Mouse (Mus musculus): Measurements from ENCODE around the gene Ankrd11. TPM values are rescaled to one million over a fixed set of nuclear protein-coding genes. Genes with fewer than 3 reads are reported as not detected.

Ankrd11 gene
- polyA plus RNA-seq, 1 experiment from 2014 or later: 46.2 TPM

Other genes with a start within 250 kb of the Ankrd11 start
- 1.5 and 2.6 TPM in 2 replicates for gene Cdh15, start 194.3 kb downstream of the Ankrd11 start, polyA plus RNA-seq (2014; fragmentation: Nextera tagmentation; extraction: Ambion mirVana)
- 42.0 and 43.6 TPM in 2 replicates for gene Spg7, start 20.7 kb upstream of the Ankrd11 start, polyA plus RNA-seq (2014; fragmentation: Nextera tagmentation; extraction: Ambion mirVana)
- gene Rpl13, start 60.1 kb upstream of the Ankrd11 start, polyA plus RNA-seq (2014; fragmentation: Nextera tagmentation; extraction: Ambion mirVana): 843 and 877 TPM in 2 replicates
- gene Cpne7, start 75.1 kb upstream of the Ankrd11 start, polyA plus RNA-seq (2014; fragmentation: Nextera tagmentation; extraction: Ambion mirVana): 1.8 and 3.7 TPM in 2 replicates
- 0.95 TPM in 1 of 2 replicates, not detected in the other for gene Sult5a1, start 116.0 kb upstream of the Ankrd11 start, polyA plus RNA-seq (2014; fragmentation: Nextera tagmentation; extraction: Ambion mirVana)
- gene Dpep1, start 144.0 kb upstream of the Ankrd11 start, polyA plus RNA-seq (2014; fragmentation: Nextera tagmentation; extraction: Ambion mirVana): not detected in 2 replicates
- 175 and 196 TPM in 2 replicates for gene Chmp1a, start 170.5 kb upstream of the Ankrd11 start, polyA plus RNA-seq (2014; fragmentation: Nextera tagmentation; extraction: Ambion mirVana)
- 5.3 and 6.9 TPM in 2 replicates for gene Spata33, start 170.6 kb upstream of the Ankrd11 start, polyA plus RNA-seq (2014; fragmentation: Nextera tagmentation; extraction: Ambion mirVana)
- 53.9 and 62.6 TPM in 2 replicates for gene Cdk10, start 182.6 kb upstream of the Ankrd11 start, polyA plus RNA-seq (2014; fragmentation: Nextera tagmentation; extraction: Ambion mirVana)
- gene Spata2l, start 194.0 kb upstream of the Ankrd11 start, polyA plus RNA-seq (2014; fragmentation: Nextera tagmentation; extraction: Ambion mirVana): 4.4 and 5.1 TPM in 2 replicates
- gene Zfp276, start 211.9 kb upstream of the Ankrd11 start, polyA plus RNA-seq (2014; fragmentation: Nextera tagmentation; extraction: Ambion mirVana): 20.0 and 22.2 TPM in 2 replicates
- 54.0 and 59.0 TPM in 2 replicates for gene Vps9d1, start 212.1 kb upstream of the Ankrd11 start, polyA plus RNA-seq (2014; fragmentation: Nextera tagmentation; extraction: Ambion mirVana)